Mouse (Mus musculus) mouse embryonic stem cell (cell line): ENCODE results near the gene Aire.

Experiments used
- in situ Hi-C, 2 experiments: fragments of 300-500 bp; cut with MboI; formaldehyde crosslinking; loops; 1 replicate in 1 of 2; 3 replicates in 1 of 2; pipeline ENCODE4 v1.14.3; 2019 to 2020; ENCODE audit warnings: low sequenced_read_pairs in 2 of 2, low pct_unique_long_range_greater_than_20kb in 1 of 2, mixed read lengths in 1 of 2; ENCODE audit not compliant: unreplicated experiment in 1 of 2

The Aire gene

GRCm38 (mm10) chr10:78015489-78015888, 27.9 kb downstream of the Aire start:
- in situ Hi-C loops, result loop anchor here in 1 of 2 experiments (10.0 kb wide), 1 partner anchor 149 kb away; the partner anchor contains the start of gene D10Jhu81e

- in situ Hi-C loops, result loop anchor here in 1 of 2 experiments (10.0 kb wide), 1 partner anchor 152 kb away; the partner anchor contains the start of gene D10Jhu81e
Observed at GRCm38 (mm10) chr10:78012661-78013495, 30.5 kb downstream of the Aire start.

- in situ Hi-C loops, result loop anchor here in 1 of 2 experiments (10.0 kb wide), 1 partner anchor 154 kb away; the partner anchor contains the start of gene D10Jhu81e
Observed at GRCm38 (mm10) chr10:78011116-78011515, 32.3 kb downstream of the Aire start.

GRCm38 (mm10) chr10:78010335-78010734, 33.1 kb downstream of the Aire start:
- in situ Hi-C loops, result loop anchor here in 1 of 2 experiments (10.0 kb wide), 1 partner anchor 154 kb away; the partner anchor contains the start of gene D10Jhu81e

GRCm38 (mm10) chr10:78009945-78010293, 33.5 kb downstream of the Aire start, which contains the start of gene Pfkl:
TSS of gene Pfkl (minus strand) at chr10:78010083.
- in situ Hi-C loops, result loop anchor here (10.0 kb wide), 1 partner anchor 155 kb away; the partner anchor contains the start of gene D10Jhu81e (in 2 of the 2)

GRCm38 (mm10) chr10:78009184-78009944, 34.0 kb downstream of the Aire start:
- in situ Hi-C loops, result loop anchor here in 1 of 2 experiments (10.0 kb wide), 1 partner anchor 155 kb away; the partner anchor contains the start of gene D10Jhu81e

- in situ Hi-C loops, result loop anchor here in 1 of 2 experiments (10.0 kb wide), 1 partner anchor 157 kb away; the partner anchor contains the start of gene D10Jhu81e
Observed at GRCm38 (mm10) chr10:78008169-78008568, 35.2 kb downstream of the Aire start.

GRCm38 (mm10) chr10:78007203-78007602, 36.2 kb downstream of the Aire start:
- in situ Hi-C loops, result loop anchor here in 1 of 2 experiments (10.0 kb wide), 1 partner anchor 158 kb away; the partner anchor contains the start of gene D10Jhu81e

- in situ Hi-C loops, result loop anchor here in 1 of 2 experiments (10.0 kb wide), 1 partner anchor 159 kb away; the partner anchor contains the start of gene D10Jhu81e
Observed at GRCm38 (mm10) chr10:78005791-78006438, 37.5 kb downstream of the Aire start.

GRCm38 (mm10) chr10:78004479-78005100, 38.8 kb downstream of the Aire start:
- in situ Hi-C loops, result loop anchor here in 1 of 2 experiments (10.0 kb wide), 1 partner anchor 160 kb away; the partner anchor contains the start of gene D10Jhu81e

- in situ Hi-C loops, result loop anchor here in 1 of 2 experiments (10.0 kb wide), 1 partner anchor 162 kb away; the partner anchor contains the start of gene D10Jhu81e
Observed at GRCm38 (mm10) chr10:78002316-78002715, 41.1 kb downstream of the Aire start.

- in situ Hi-C loops, result loop anchor here in 1 of 2 experiments (10.0 kb wide), 1 partner anchor 163 kb away; the partner anchor contains the start of gene D10Jhu81e
Observed at GRCm38 (mm10) chr10:78001796-78002195, 41.6 kb downstream of the Aire start.

GRCm38 (mm10) chr10:78000200-78000599, 43.2 kb downstream of the Aire start:
- in situ Hi-C loops, result loop anchor here in 1 of 2 experiments (10.0 kb wide), 1 partner anchor 165 kb away; the partner anchor contains the start of gene D10Jhu81e

GRCm38 (mm10) chr10:77995639-77996038, 47.8 kb downstream of the Aire start:
- in situ Hi-C loops, result no loop called here

- in situ Hi-C loops, result no loop called here
Observed at GRCm38 (mm10) chr10:77985775-77986174, 57.6 kb downstream of the Aire start.

- in situ Hi-C loops, result no loop called here
Observed at GRCm38 (mm10) chr10:77984660-77985059, 58.8 kb downstream of the Aire start.
